Mouse (Mus musculus): ENCODE measurements at regions not wholly inside any gene's neighbourhood (a gene's known extent, or its start where the extent isn't known, plus 50 kb on each side); places are given as distances from the start of the nearest gene placed in this dataset.

GRCm38 (mm10) chr16:25623986-25624623 is 59.5 kb upstream of the Trp63 start:
- WGBS, result 63% methylated on average over 1 of the region's 1 CpGs
- H3K36me3 ChIP-seq (ENCODE audit: control insufficient read depth, insufficient read depth, low read length), result no peaks in the 10 kb centered on the region
- no peak overlapping the region for H3K9ac ChIP-seq (ENCODE audit: low read depth, low read length, severe bottlenecking)
- no peak overlapping the region for H3K27ac ChIP-seq (replicated peaks; ENCODE audit: low read depth, low read length)
- H3K4me2 ChIP-seq (replicated peaks; ENCODE audit: low read depth, low read length, severe bottlenecking), result no peak overlapping the region
- H3K27me3 ChIP-seq (ENCODE audit: control insufficient read depth, insufficient read depth, low read length), result no peaks in the 10 kb centered on the region
- ATAC-seq (ENCODE audit: low FRiP score, low read depth) (no peak), DNase-seq (ENCODE audit: low spot score) (no peak)
- H3K4me1 ChIP-seq (ENCODE audit: control insufficient read depth, insufficient read depth, low read length), result no peaks in the 10 kb centered on the region
- H3K9me3 ChIP-seq (ENCODE audit: control insufficient read depth, low read length), result no peaks in the 10 kb centered on the region
- H3K4me3 ChIP-seq (replicated peaks; ENCODE audit: low read length), result no peak overlapping the region
- no peak for TF ChIP-seq POLR2A (IDR thresholded peaks at IDR 0.05; ENCODE audit: borderline replicate concordance, extremely low read depth, insufficient read depth, insufficient read length)

- Histone ChIP-seq H3K36me3 (ENCODE audit: control insufficient read depth, insufficient read depth, low read length) (no peaks in the 10 kb centered on the region), H3K27me3 (ENCODE audit: control insufficient read depth, insufficient read depth, low read length) (no peaks in the 10 kb centered on the region), H3K9ac (ENCODE audit: low read depth, low read length, severe bottlenecking) (no peak overlapping the region), H3K4me3 (replicated peaks; ENCODE audit: low read length) (no peak overlapping the region), H3K4me1 (ENCODE audit: control insufficient read depth, insufficient read depth, low read length) (no peaks in the 10 kb centered on the region), H3K4me2 (replicated peaks; ENCODE audit: low read depth, low read length, severe bottlenecking) (no peak overlapping the region), H3K9me3 (ENCODE audit: control insufficient read depth, low read length) (no peaks in the 10 kb centered on the region), H3K27ac (replicated peaks; ENCODE audit: low read depth, low read length) (no peak overlapping the region)
- 68% methylated on average over 3 of the region's 3 CpGs for WGBS
- no peak for ATAC-seq (ENCODE audit: low FRiP score, low read depth)
- DNase-seq (ENCODE audit: low spot score), result no peak
- TF ChIP-seq POLR2A (IDR thresholded peaks at IDR 0.05; ENCODE audit: borderline replicate concordance, extremely low read depth, insufficient read depth, insufficient read length), result no peak
These were observed 53.8 kb upstream of the Trp63 start for GRCm38 (mm10) chr16:25629750-25630149.

- H3K36me3 ChIP-seq (ENCODE audit: control insufficient read depth, insufficient read depth, low read length), result no peaks in the 10 kb centered on the region
- ATAC-seq (ENCODE audit: low FRiP score, low read depth) (no peak), DNase-seq (ENCODE audit: low spot score) (no peak)
- no peak for TF ChIP-seq POLR2A (IDR thresholded peaks at IDR 0.05; ENCODE audit: borderline replicate concordance, extremely low read depth, insufficient read depth, insufficient read length)
- no peak overlapping the region for H3K4me3 ChIP-seq (replicated peaks; ENCODE audit: low read length)
- H3K4me2 ChIP-seq (replicated peaks; ENCODE audit: low read depth, low read length, severe bottlenecking), result no peak overlapping the region
- no peaks in the 10 kb centered on the region for H3K9me3 ChIP-seq (ENCODE audit: control insufficient read depth, low read length)
- H3K4me1 ChIP-seq (ENCODE audit: control insufficient read depth, insufficient read depth, low read length), result no peaks in the 10 kb centered on the region
- no peak overlapping the region for H3K9ac ChIP-seq (ENCODE audit: low read depth, low read length, severe bottlenecking)
- H3K27ac ChIP-seq (replicated peaks; ENCODE audit: low read depth, low read length), result no peak overlapping the region
- H3K27me3 ChIP-seq (ENCODE audit: control insufficient read depth, insufficient read depth, low read length), result no peaks in the 10 kb centered on the region
- 84% methylated on average over 6 of the region's 6 CpGs for WGBS
These were observed 52.3 kb upstream of the Trp63 start for GRCm38 (mm10) chr16:25631139-25631716.
